Mouse (Mus musculus): ENCODE data around the gene Gpr82. TPM values are rescaled to one million over a fixed set of nuclear protein-coding genes. Genes with fewer than 3 reads are reported as not detected.

The Gpr82 gene
- total and polyA plus RNA-seq, 2 experiments from 2014 or later: 0.36 TPM; not detected in 1

- WGBS: 75% methylated on average over 5 of the region's 5 CpGs
- Histone ChIP-seq H3K4me1 (ENCODE audit: insufficient read depth, low read length) (no peaks in the 10 kb centered on the region), H3K9me3 (ENCODE audit: low read length) (no peaks in the 10 kb centered on the region), H3K27ac (no peak within 1 kb of the TSS), H3K4me2 (ENCODE audit: low read depth, low read length) (no peak within 1 kb of the TSS), H3K36me3 (ENCODE audit: insufficient read depth, low read length) (no peaks in the 10 kb centered on the region), H3K9ac (replicated peaks; ENCODE audit: low read length) (no peak within 1 kb of the TSS), H3K27me3 (ENCODE audit: insufficient read depth, low read length) (no peaks in the 10 kb centered on the region), H3K4me3 (ENCODE audit: low read length) (no peak within 1 kb of the TSS)
- ATAC-seq (no peak), DNase-seq (ENCODE audit: low spot score) (no peak)
- no peak for TF ChIP-seq CTCF (IDR thresholded peaks at IDR 0.05; ENCODE audit: low read depth)
Observed at GRCm38 (mm10) chrX:13631599-13632283, 29.4 kb upstream of the Gpr82 start, which contains the start of gene Gpr34. Gpr34 (plus strand) TSS chrX:13632089.

- H3K36me3 ChIP-seq (ENCODE audit: insufficient read depth, low read length): no peaks in the 10 kb centered on the region
- H3K4me2 ChIP-seq (ENCODE audit: low read depth, low read length): no peak overlapping the region
- H3K4me1 ChIP-seq (ENCODE audit: insufficient read depth, low read length): no peaks in the 10 kb centered on the region
- DNase-seq (ENCODE audit: low spot score): no peak
- no peaks in the 10 kb centered on the region for H3K9me3 ChIP-seq (ENCODE audit: low read length)
- TF ChIP-seq CTCF (IDR thresholded peaks at IDR 0.05; ENCODE audit: low read depth): no peak
- no peak overlapping the region for H3K4me3 ChIP-seq (ENCODE audit: low read length)
- no peaks in the 10 kb centered on the region for H3K27me3 ChIP-seq (ENCODE audit: insufficient read depth, low read length)
- ATAC-seq: no peak
- WGBS: 92% methylated on average over 1 of the region's 1 CpGs
- H3K9ac ChIP-seq (replicated peaks; ENCODE audit: low read length): no peak overlapping the region
- no peak overlapping the region for H3K27ac ChIP-seq
Observed at GRCm38 (mm10) chrX:13636398-13636797, 24.8 kb upstream of the Gpr82 start.

GRCm38 (mm10) chrX:13638894-13639293, 22.3 kb upstream of the Gpr82 start:
- no peak overlapping the region for H3K4me3 ChIP-seq (ENCODE audit: low read length)
- H3K9me3 ChIP-seq (ENCODE audit: low read length): no peaks in the 10 kb centered on the region
- H3K27ac ChIP-seq: no peak overlapping the region
- no peak for TF ChIP-seq CTCF (IDR thresholded peaks at IDR 0.05; ENCODE audit: low read depth)
- ATAC-seq: no peak
- H3K9ac ChIP-seq (replicated peaks; ENCODE audit: low read length): no peak overlapping the region
- WGBS: 66% methylated on average over 2 of the region's 2 CpGs
- H3K36me3 ChIP-seq (ENCODE audit: insufficient read depth, low read length): no peaks in the 10 kb centered on the region
- no peaks in the 10 kb centered on the region for H3K27me3 ChIP-seq (ENCODE audit: insufficient read depth, low read length)
- DNase-seq (ENCODE audit: low spot score): no peak
- no peaks in the 10 kb centered on the region for H3K4me1 ChIP-seq (ENCODE audit: insufficient read depth, low read length)
- no peak overlapping the region for H3K4me2 ChIP-seq (ENCODE audit: low read depth, low read length)

GRCm38 (mm10) chrX:13651889-13652288, 9.3 kb upstream of the Gpr82 start:
- no peak for DNase-seq (ENCODE audit: low spot score)
- H3K27me3 ChIP-seq (ENCODE audit: insufficient read depth, low read length): no peaks in the 10 kb centered on the region
- no peak overlapping the region for H3K4me2 ChIP-seq (ENCODE audit: low read depth, low read length)
- no peak overlapping the region for H3K4me3 ChIP-seq (ENCODE audit: low read length)
- no peaks in the 10 kb centered on the region for H3K9me3 ChIP-seq (ENCODE audit: low read length)
- WGBS: 78% methylated on average over 2 of the region's 2 CpGs
- H3K27ac ChIP-seq: no peak overlapping the region
- TF ChIP-seq CTCF (IDR thresholded peaks at IDR 0.05; ENCODE audit: low read depth): no peak
- H3K9ac ChIP-seq (replicated peaks; ENCODE audit: low read length): no peak overlapping the region
- no peaks in the 10 kb centered on the region for H3K4me1 ChIP-seq (ENCODE audit: insufficient read depth, low read length)
- no peak for ATAC-seq
- no peaks in the 10 kb centered on the region for H3K36me3 ChIP-seq (ENCODE audit: insufficient read depth, low read length)

- ATAC-seq (no peak), DNase-seq (ENCODE audit: low spot score) (no peak)
- no peaks in the 10 kb centered on the region for H3K27me3 ChIP-seq (ENCODE audit: insufficient read depth, low read length)
- no peaks in the 10 kb centered on the region for H3K9me3 ChIP-seq (ENCODE audit: low read length)
- no peak overlapping the region for H3K4me3 ChIP-seq (ENCODE audit: low read length)
- H3K36me3 ChIP-seq (ENCODE audit: insufficient read depth, low read length): no peaks in the 10 kb centered on the region
- H3K4me2 ChIP-seq (ENCODE audit: low read depth, low read length): no peak overlapping the region
- H3K4me1 ChIP-seq (ENCODE audit: insufficient read depth, low read length): no peaks in the 10 kb centered on the region
- TF ChIP-seq CTCF (IDR thresholded peaks at IDR 0.05; ENCODE audit: low read depth): no peak
- WGBS: 86% methylated on average over 1 of the region's 1 CpGs
- no peak overlapping the region for H3K9ac ChIP-seq (replicated peaks; ENCODE audit: low read length)
- H3K27ac ChIP-seq: no peak overlapping the region
Observed at GRCm38 (mm10) chrX:13652291-13652690, 8.9 kb upstream of the Gpr82 start.

GRCm38 (mm10) chrX:13655005-13655421, 6.2 kb upstream of the Gpr82 start:
- no peaks in the 10 kb centered on the region for H3K27me3 ChIP-seq (ENCODE audit: insufficient read depth, low read length)
- H3K4me2 ChIP-seq (ENCODE audit: low read depth, low read length): no peak overlapping the region
- H3K9me3 ChIP-seq (ENCODE audit: low read length): no peaks in the 10 kb centered on the region
- no peak overlapping the region for H3K27ac ChIP-seq
- no peak for DNase-seq (ENCODE audit: low spot score)
- H3K4me3 ChIP-seq (ENCODE audit: low read length): no peak overlapping the region
- no peak for TF ChIP-seq CTCF (IDR thresholded peaks at IDR 0.05; ENCODE audit: low read depth)
- WGBS: 78% methylated on average over 3 of the region's 3 CpGs
- H3K36me3 ChIP-seq (ENCODE audit: insufficient read depth, low read length): no peaks in the 10 kb centered on the region
- no peak overlapping the region for H3K9ac ChIP-seq (replicated peaks; ENCODE audit: low read length)
- no peak for ATAC-seq
- H3K4me1 ChIP-seq (ENCODE audit: insufficient read depth, low read length): no peaks in the 10 kb centered on the region

- Histone ChIP-seq H3K27me3 (ENCODE audit: insufficient read depth, low read length) (no peaks in the 10 kb centered on the region), H3K9ac (replicated peaks; ENCODE audit: low read length) (no peak overlapping the region), H3K27ac (no peak overlapping the region), H3K36me3 (ENCODE audit: insufficient read depth, low read length) (no peaks in the 10 kb centered on the region), H3K4me1 (ENCODE audit: insufficient read depth, low read length) (no peaks in the 10 kb centered on the region), H3K9me3 (ENCODE audit: low read length) (no peaks in the 10 kb centered on the region), H3K4me2 (ENCODE audit: low read depth, low read length) (no peak overlapping the region), H3K4me3 (ENCODE audit: low read length) (no peak overlapping the region)
- WGBS: 81% methylated on average over 6 of the region's 6 CpGs
- DNase-seq (ENCODE audit: low spot score) (no peak), ATAC-seq (no peak)
- TF ChIP-seq CTCF (IDR thresholded peaks at IDR 0.05; ENCODE audit: low read depth): no peak
Observed at GRCm38 (mm10) chrX:13655906-13656305, 5.3 kb upstream of the Gpr82 start.

Measured in hindbrain, postnatal 0 days (tissue).